1 mouse cellular context compared by ENCODE assay signal in genomic region chr2:122737894-122738830, GRCm38 (mm10).
TF ChIP-seq lines count a peak whose summit lies in the region.

Bloc1s6 (plus strand) TSS chr2:122738503.

TF ChIP-seq in CH12.LX, 34 proteins besides CTCF, POLR2A, EP300 and RAD21 (continued from another document):
- TF ChIP-seq HCFC1 (IDR thresholded peaks at IDR 0.05; ENCODE audit: low read depth, low read length) (peak; percentile 88), GABPA (IDR thresholded peaks at IDR 0.05; ENCODE audit: insufficient replicate concordance, low read depth, low read length) (no peak; the same call in 1 of the 2 replicates), BHLHE40 (IDR thresholded peaks at IDR 0.05; ENCODE audit: low read depth, low read length) (peak; percentile 43; the same call in 1 of the 2 replicates), JUN (IDR thresholded peaks at IDR 0.05; ENCODE audit: insufficient read depth, low read depth, low read length) (no peak), POLR2AphosphoS2 (IDR thresholded peaks at IDR 0.05; ENCODE audit: low read depth, low read length) (peak; percentile 67; the same call in 1 of the 2 replicates), MXI1 (IDR thresholded peaks at IDR 0.05; ENCODE audit: low read depth, low read length) (peak; percentile 69; the same call in 1 of the 2 replicates), MAX (IDR thresholded peaks at IDR 0.05; ENCODE audit: low read length) (peak; percentile 55), MYC (IDR thresholded peaks at IDR 0.05; ENCODE audit: low read depth, low read length) (peak; percentile 96), IRF4 (IDR thresholded peaks at IDR 0.05; ENCODE audit: low read depth, low read length) (0 out of 2 replicates have a peak, but pooled peaks have one; percentile 36), MAZ (IDR thresholded peaks at IDR 0.05; ENCODE audit: low read depth, low read length) (0 out of 2 replicates have a peak, but pooled peaks have one; percentile 53), SIN3A (IDR thresholded peaks at IDR 0.05; ENCODE audit: low read length) (peak; percentile 70), ZC3H11A (IDR thresholded peaks at IDR 0.05; ENCODE audit: low read depth, low read length) (no peak), RCOR1 (conservative IDR thresholded peaks at IDR 0.05; ENCODE audit: low read depth, low read length) (0 out of 2 replicates have a peak, but pooled peaks have one; percentile 48), ETS1 (conservative IDR thresholded peaks at IDR 0.05; ENCODE audit: low read depth, low read length) (no peak; the same call in 1 of the 2 replicates)
TF ChIP-seq in CH12.LX: peak in this region for 23.
